Mouse (Mus musculus) neural tube, embryonic 15.5 days (tissue): ENCODE results near the gene Shroom3. TPM values are rescaled to one million over a fixed set of nuclear protein-coding genes. Genes with fewer than 3 reads are reported as not detected.
A peak's percentile ranks its signal among the peaks of the same experiment; 100 is the strongest.

Source experiments
- ATAC-seq: fragments of 200-750 bp; cut with Nextera tagmentation; 2 replicates; pipeline ENCODE4 v1.8.0; 2017; ENCODE audit warnings: mild to moderate bottlenecking, moderate TSS enrichment, moderate library complexity; ENCODE audit not compliant: low FRiP score
- H3K27ac ChIP-seq: fragments of 300-500 bp; sonication (generic); replicated peaks from 2 replicates; pipeline ENCODE4 v1.5.1; 2015; ENCODE audit warnings: mild to moderate bottlenecking, inconsistent platforms
- H3K27me3 ChIP-seq: fragments of 300-500 bp; sonication (generic); replicated peaks from 2 replicates; pipeline ENCODE4 v1.6.1; 2015; ENCODE audit warnings: inconsistent platforms
- H3K36me3 ChIP-seq: fragments of 300-500 bp; sonication (generic); 2 replicates; pipeline ENCODE4 v1.6.1; 2015; ENCODE audit warnings: inconsistent platforms
- H3K4me1 ChIP-seq: fragments of 300-500 bp; sonication (generic); 2 replicates; pipeline ENCODE4 v1.6.1; 2015; ENCODE audit warnings: inconsistent platforms
- H3K4me2 ChIP-seq: fragments of 300-500 bp; sonication (generic); 2 replicates; pipeline ENCODE4 v1.6.1; 2015; ENCODE audit warnings: inconsistent platforms, mild to moderate bottlenecking, moderate library complexity
- H3K4me3 ChIP-seq: fragments of 300-500 bp; sonication (generic); replicated peaks from 2 replicates; pipeline ENCODE4 v1.5.1; 2015; ENCODE audit warnings: mild to moderate bottlenecking, inconsistent platforms
- H3K9ac ChIP-seq: fragments of 300-500 bp; sonication (generic); replicated peaks from 2 replicates; pipeline ENCODE4 v1.6.1; 2015; ENCODE audit warnings: mild to moderate bottlenecking, inconsistent platforms
- H3K9me3 ChIP-seq: fragments of 300-500 bp; sonication (generic); replicated peaks from 2 replicates; pipeline ENCODE4 v1.6.1; 2016; ENCODE audit warnings: inconsistent platforms
- WGBS: fragments of 180-500 bp; shearing (Covaris S2); methylation state at CpG from one replicate; pipeline ENCODE4 v1.1.7; 2015; ENCODE audit warnings: mixed read lengths; 5-methylcytosine and 5-hydroxymethylcytosine counted together
- polyA plus RNA-seq: library from polyadenylated mRNA; unstranded; fragments of >200 nt; fragmentation: Nextera tagmentation; extraction: Ambion mirVana; gene quantifications from 2 replicates; pipeline ENCODE4 v1.2.1, GENCODE M21; 2015

Gene Shroom3
- polyA plus RNA-seq, 1 experiment from 2014 or later, result 1.8 TPM

DNA sequence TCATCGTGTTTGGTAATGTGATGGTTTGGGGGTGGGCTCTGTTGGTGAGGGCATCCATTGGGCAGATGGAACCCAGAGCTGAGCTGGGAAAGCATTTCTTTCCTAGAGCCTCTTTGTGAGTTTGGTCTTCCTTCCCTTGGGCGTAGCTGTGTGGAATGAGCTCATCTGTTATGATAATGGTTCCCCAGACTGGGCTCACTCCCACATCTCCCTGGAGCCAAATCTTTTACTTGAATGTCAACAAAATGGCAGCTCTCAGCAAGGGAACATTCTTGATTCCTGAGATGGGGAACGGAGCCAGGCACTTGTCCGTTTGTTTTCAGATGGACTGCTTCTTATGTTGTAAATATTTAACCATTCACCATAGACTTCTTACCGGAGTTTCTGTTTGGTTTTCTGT lies 158.2 kb downstream of the Shroom3 start:
- no peaks in the 10 kb centered on the region for H3K27me3 ChIP-seq
- H3K9ac ChIP-seq, result no peak overlapping the region
- no peak overlapping the region for H3K27ac ChIP-seq
- H3K4me3 ChIP-seq, result no peak overlapping the region
- 0 out of 2 replicates have a peak, but pooled peaks have one; percentile 28 for ATAC-seq
- H3K4me2 ChIP-seq, result no peak overlapping the region
- H3K36me3 ChIP-seq, result no peaks in the 10 kb centered on the region
- WGBS, result 27% methylated on average over 5 of the region's 5 CpGs
- H3K9me3 ChIP-seq, result no peaks in the 10 kb centered on the region
- peaks cover 26% of the 10 kb centered on the region for H3K4me1 ChIP-seq

DNA sequence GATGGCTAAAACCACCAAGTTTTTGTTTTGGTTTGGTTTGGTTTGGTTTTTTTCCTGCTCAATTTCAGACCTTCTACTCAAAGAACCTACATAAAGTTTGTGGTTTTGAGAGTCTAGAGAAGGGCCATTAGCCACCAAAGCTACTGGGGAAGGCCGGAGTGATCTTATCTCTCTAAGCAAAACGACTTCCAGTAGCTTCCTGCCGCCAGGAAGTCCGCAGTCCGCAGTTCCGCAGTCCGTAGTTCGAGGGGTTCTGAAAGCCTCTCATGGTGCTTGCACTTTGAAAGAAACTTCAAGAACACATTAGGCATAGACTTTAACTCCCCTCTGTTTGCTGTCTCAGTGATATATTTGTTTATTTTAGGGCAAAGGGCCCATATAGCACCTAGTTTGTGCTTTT lies 159.2 kb downstream of the Shroom3 start:
- Histone ChIP-seq H3K27ac (no peak overlapping the region), H3K4me3 (no peak overlapping the region), H3K4me1 (peaks cover 26% of the 10 kb centered on the region), H3K9ac (no peak overlapping the region), H3K36me3 (no peaks in the 10 kb centered on the region), H3K4me2 (no peak overlapping the region), H3K9me3 (no peaks in the 10 kb centered on the region), H3K27me3 (no peaks in the 10 kb centered on the region)
- ATAC-seq, result no peak
- WGBS, result 49% methylated on average over 8 of the region's 8 CpGs

DNA sequence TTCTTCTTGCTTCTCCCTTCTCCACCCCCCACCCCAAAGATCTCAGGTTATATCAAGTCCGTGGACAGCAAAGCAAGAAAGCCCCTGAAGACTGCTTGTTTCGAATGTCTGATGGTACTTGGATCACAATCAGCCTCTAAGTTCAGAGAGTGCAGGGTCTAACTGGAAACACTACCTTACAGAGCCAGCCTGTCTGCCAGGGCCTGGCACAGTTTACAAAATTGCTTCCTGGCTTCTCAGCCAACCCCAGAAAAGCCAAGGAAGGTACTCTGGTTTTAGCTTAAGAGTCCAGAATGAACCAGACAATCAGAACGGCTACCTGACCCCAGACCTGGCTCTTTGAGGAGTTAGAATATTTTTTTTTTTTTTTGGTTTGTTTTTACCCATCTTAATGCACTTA lies 159.6 kb downstream of the Shroom3 start:
- no peak for ATAC-seq
- peaks cover 26% of the 10 kb centered on the region for H3K4me1 ChIP-seq
- H3K27me3 ChIP-seq, result no peaks in the 10 kb centered on the region
- no peak overlapping the region for H3K9ac ChIP-seq
- H3K27ac ChIP-seq, result 0 out of 2 replicates have a peak overlapping the region, but pooled peaks have one; percentile 11
- H3K4me3 ChIP-seq, result no peak overlapping the region
- no peak overlapping the region for H3K4me2 ChIP-seq
- no peaks in the 10 kb centered on the region for H3K9me3 ChIP-seq
- no peaks in the 10 kb centered on the region for H3K36me3 ChIP-seq
- WGBS, result 39% methylated on average over 3 of the region's 3 CpGs

DNA sequence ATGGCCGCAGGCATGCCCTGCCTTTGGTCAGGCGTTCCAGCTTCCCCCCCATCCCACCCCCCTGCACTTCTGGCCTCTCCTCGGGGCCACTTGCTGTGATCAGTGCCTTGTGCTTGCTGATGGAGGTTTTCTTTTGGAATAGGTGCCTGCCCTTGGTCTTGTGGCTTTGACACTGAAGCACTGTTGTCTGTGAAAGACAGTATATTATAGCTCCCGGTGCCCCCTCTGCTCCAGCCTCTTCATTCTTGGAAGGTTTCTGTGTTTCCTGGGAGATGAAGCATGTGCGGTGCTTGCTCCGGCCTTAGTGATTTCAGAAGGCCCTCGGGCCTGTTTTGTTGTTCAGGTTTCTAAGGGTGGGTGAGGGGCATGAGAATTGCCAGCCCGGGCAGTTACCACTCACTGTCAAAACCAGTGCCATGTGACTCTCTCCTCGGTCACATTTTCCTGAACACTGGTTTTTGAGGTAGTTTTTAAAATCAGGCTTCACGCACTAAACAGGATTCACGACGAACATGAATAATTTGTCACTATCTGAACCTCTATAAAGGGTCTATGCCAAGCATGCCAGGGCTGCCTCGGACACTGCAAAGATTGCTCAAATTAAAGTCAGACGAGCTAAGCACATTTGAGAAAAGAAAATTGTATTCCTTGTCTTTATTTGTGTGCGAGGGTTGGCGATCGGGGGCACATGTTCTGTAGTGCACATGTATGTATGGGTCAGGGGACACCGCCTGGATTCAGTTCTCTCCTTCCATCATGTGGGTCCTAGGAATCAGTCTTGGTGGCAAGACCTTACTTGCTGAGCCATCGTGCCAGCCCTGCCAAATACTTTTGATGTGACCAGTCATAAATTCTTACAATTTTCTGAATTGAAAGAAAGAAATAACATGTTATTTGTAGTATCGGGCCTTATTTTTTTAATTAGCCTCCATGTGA lies 160.9 kb downstream of the Shroom3 start:
- peak; percentile 82 for ATAC-seq
- Histone ChIP-seq H3K4me3 (no peak overlapping the region), H3K4me1 (peaks cover 19% of the 10 kb centered on the region), H3K9ac (no peak overlapping the region), H3K36me3 (no peaks in the 10 kb centered on the region), H3K4me2 (no peak overlapping the region), H3K27me3 (no peaks in the 10 kb centered on the region), H3K9me3 (no peaks in the 10 kb centered on the region), H3K27ac (peak overlapping the region; percentile 9; the same call in 1 of the 2 replicates)
- 30% methylated on average over 20 of the region's 20 CpGs for WGBS

DNA sequence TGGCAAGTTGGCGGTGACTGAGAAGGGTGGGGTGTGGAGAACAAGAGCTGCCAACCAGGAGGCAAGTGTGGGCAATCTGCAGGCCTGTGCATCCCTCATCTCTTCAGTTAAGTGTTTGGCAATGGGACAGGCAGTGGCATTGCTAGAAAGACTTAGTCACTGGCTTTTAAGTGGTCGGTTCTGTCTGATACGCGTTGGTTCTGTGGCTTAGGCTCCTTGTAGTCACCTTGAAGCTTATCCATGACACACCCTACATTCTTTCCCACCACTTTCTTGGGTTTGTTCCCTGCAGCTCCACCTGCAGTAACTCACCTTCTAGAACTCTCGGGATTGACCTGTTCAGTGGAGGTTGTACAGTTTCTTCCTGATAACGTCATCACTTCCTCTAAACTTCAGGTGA lies 166.5 kb downstream of the Shroom3 start:
- no peak overlapping the region for H3K27ac ChIP-seq
- no peaks in the 10 kb centered on the region for H3K27me3 ChIP-seq
- 86% methylated on average over 6 of the region's 6 CpGs for WGBS
- no peak for ATAC-seq
- H3K9ac ChIP-seq, result no peak overlapping the region
- peaks cover 5% of the 10 kb centered on the region; the same call in 1 of the 2 replicates for H3K4me1 ChIP-seq
- no peaks in the 10 kb centered on the region for H3K9me3 ChIP-seq
- H3K4me2 ChIP-seq, result no peak overlapping the region
- H3K4me3 ChIP-seq, result no peak overlapping the region
- no peaks in the 10 kb centered on the region for H3K36me3 ChIP-seq

DNA sequence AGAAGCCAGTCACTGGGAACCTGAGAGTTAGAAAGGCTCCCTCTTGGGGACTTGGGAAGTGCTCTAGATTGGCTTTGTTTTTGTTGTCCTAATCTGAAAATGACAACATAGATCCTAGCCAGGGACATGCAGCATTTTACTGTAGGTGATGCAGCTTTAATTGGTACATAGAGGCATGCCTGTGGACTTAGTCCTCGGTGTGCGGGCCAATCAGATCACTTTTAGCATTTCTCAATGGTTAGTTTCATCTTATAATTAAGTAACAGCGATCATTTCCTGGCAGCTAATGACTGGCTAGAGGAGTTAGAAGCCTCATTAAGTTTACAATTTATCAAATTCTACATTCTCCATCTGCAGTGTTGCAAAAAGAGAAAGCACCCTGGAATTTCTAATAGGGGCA lies 167.7 kb downstream of the Shroom3 start:
- WGBS, result 56% methylated on average over 3 of the region's 3 CpGs
- no peak overlapping the region for H3K9ac ChIP-seq
- no peaks in the 10 kb centered on the region for H3K36me3 ChIP-seq
- H3K4me3 ChIP-seq, result no peak overlapping the region
- H3K27me3 ChIP-seq, result no peaks in the 10 kb centered on the region
- no peaks in the 10 kb centered on the region for H3K9me3 ChIP-seq
- no peak overlapping the region for H3K27ac ChIP-seq
- no peak overlapping the region for H3K4me2 ChIP-seq
- peak; percentile 69 for ATAC-seq
- peaks cover 6% of the 10 kb centered on the region; the same call in 1 of the 2 replicates for H3K4me1 ChIP-seq

DNA sequence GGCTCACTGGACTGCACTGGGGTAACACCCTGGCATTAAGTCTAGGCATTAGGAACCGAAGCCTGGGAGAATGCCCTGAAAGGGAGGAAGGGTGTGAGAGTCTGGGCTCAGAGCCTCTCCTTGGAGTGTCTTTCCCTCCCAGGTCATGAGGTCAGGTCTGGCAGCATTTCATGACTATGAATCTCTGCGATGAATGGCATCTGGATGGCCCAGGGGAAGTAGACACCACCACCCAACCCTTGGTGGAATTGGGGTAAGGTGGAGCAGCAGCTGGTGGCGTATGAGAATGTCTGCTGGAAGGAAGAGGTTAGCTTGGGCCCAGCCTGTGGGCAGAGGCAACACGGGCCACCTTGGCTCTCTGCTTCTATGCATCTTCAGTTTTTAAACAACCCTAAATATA lies 171.7 kb downstream of the Shroom3 start:
- Histone ChIP-seq H3K4me2 (no peak overlapping the region), H3K27me3 (no peaks in the 10 kb centered on the region), H3K9me3 (no peaks in the 10 kb centered on the region), H3K4me3 (no peak overlapping the region), H3K36me3 (no peaks in the 10 kb centered on the region), H3K4me1 (peaks cover 18% of the 10 kb centered on the region), H3K9ac (no peak overlapping the region), H3K27ac (no peak overlapping the region)
- ATAC-seq, result no peak
- WGBS, result 86% methylated on average over 4 of the region's 4 CpGs

DNA sequence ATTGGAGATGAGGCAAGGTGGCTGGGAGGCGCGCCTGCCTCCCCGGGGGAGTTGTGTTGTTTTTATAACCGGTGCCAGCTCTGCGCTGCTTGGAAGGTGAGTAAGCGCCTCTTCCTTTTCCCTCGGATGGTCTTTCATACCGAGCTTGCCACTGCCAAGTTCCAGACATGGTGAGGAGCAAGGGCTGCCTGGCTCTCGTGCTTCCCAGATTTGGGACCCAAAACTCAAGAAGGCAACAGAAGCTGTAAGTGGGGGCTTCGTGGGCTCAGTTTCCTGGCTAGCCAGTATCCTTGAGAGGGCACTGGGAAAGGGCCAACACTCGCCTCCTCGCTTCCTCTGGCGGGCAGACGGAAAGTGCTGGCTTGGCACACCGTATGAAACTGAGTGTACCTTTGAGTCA lies 173.1 kb downstream of the Shroom3 start:
- no peak overlapping the region for H3K9ac ChIP-seq
- no peaks in the 10 kb centered on the region for H3K27me3 ChIP-seq
- no peak for ATAC-seq
- no peak overlapping the region for H3K27ac ChIP-seq
- no peaks in the 10 kb centered on the region for H3K9me3 ChIP-seq
- peak overlapping the region; percentile 31 for H3K4me2 ChIP-seq
- H3K4me1 ChIP-seq, result peaks cover 25% of the 10 kb centered on the region
- no peak overlapping the region for H3K4me3 ChIP-seq
- H3K36me3 ChIP-seq, result no peaks in the 10 kb centered on the region
- 36% methylated on average over 15 of the region's 15 CpGs for WGBS

DNA sequence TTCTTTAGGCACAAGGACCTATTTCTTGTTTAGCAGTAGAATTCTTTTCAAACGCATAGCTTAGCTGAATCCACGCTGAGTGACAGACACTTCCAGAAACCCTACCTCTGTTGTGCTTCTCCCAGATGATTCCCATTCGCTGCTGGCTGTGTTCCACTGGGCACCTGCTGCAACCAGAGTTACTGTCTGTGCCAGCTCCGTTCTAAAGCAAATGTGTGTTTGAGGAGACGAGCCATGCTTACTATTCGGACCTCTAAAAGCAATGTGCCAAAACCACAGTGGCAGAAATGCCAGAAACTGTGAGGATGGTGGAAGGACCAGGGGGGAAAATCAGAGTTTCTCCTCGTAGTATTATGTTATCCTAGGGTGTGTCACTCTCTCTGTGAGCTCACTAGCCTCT lies 173.9 kb downstream of the Shroom3 start:
- Histone ChIP-seq H3K27me3 (no peaks in the 10 kb centered on the region), H3K36me3 (no peaks in the 10 kb centered on the region), H3K4me2 (no peak overlapping the region), H3K9ac (no peak overlapping the region), H3K4me1 (peaks cover 33% of the 10 kb centered on the region), H3K27ac (no peak overlapping the region), H3K9me3 (no peaks in the 10 kb centered on the region), H3K4me3 (no peak overlapping the region)
- no peak for ATAC-seq
- WGBS, result 50% methylated on average over 7 of the region's 7 CpGs

DNA sequence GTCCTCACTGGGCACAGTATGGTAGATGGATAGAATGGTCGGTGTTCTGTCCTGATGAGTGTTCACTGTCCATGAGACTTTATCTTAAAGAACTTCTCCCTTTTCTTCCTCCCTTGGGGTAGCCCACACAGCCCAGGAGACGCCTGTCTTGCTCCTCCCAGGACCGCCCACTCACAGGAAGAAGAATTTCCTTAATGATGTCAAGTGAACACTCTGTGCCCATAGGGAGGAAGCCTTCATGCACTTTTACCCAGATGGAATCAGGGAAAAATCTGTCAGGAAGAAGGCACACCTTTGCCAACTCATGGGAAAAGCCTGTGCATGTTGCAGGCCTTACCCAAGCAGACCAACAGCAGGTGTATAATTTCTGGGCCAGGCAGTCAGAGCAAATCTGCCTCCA lies 174.9 kb downstream of the Shroom3 start:
- Histone ChIP-seq H3K36me3 (no peaks in the 10 kb centered on the region), H3K9me3 (no peaks in the 10 kb centered on the region), H3K9ac (no peak overlapping the region), H3K27me3 (no peaks in the 10 kb centered on the region), H3K27ac (no peak overlapping the region), H3K4me1 (peaks cover 36% of the 10 kb centered on the region), H3K4me3 (no peak overlapping the region), H3K4me2 (no peak overlapping the region)
- 94% methylated on average over 3 of the region's 3 CpGs for WGBS
- no peak for ATAC-seq

DNA sequence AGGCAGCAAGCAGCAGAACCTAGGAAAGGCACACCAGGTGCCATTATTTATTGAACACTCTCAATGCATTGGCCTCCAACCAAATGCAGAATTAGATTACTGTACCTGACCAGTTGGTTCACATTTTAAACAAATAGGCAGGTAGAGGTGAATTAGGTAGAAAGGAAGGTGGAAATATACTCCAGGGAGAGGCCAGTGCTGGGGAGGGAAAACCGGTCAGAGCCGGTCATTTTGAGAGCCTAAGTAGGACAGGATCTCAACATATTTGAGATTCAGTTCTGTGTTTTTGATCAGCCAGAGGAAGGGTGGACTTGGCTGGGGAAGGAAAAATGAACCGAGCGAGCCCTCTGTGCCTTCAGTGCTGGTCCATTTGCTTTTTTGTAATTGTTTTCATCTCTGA lies 175.3 kb downstream of the Shroom3 start:
- no peak for ATAC-seq
- H3K9me3 ChIP-seq, result no peaks in the 10 kb centered on the region
- H3K4me2 ChIP-seq, result no peak overlapping the region
- peaks cover 36% of the 10 kb centered on the region for H3K4me1 ChIP-seq
- no peak overlapping the region for H3K27ac ChIP-seq
- no peak overlapping the region for H3K9ac ChIP-seq
- no peaks in the 10 kb centered on the region for H3K36me3 ChIP-seq
- H3K4me3 ChIP-seq, result no peak overlapping the region
- no peaks in the 10 kb centered on the region for H3K27me3 ChIP-seq
- 98% methylated on average over 4 of the region's 4 CpGs for WGBS

DNA sequence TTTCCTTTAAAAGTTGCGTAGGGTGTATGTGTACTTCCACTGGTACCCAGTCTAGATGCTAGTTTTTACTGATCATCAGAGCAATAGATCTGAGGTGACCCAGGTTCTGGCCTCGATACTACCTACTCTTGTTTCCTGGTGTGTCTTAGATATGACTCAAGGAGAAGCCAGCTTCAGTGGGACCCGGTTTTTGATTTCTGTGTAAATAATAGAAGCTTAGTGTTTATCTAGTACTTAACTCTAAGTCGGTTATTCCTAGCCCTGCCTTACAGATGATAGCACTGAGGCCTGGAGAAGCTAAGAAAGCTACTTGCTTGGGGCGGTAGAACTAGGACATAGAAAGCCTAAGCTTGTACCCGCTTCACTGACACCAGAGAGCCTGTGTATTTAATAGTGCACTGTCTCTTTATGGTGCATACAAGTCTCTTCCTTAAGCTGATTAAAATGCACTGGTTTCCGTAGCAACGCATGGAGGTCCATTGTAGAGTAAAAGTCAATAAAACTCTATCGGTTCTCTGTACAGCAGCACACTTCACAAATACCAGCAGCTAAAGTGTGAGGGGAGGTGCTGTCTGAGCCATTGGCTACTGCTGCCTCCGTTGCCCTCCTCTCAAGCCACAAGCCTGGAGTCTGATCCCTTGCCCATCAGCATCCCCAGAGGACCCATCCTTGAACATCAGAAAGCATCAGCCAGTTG lies 178.3 kb downstream of the Shroom3 start:
- H3K4me1 ChIP-seq, result peaks cover 29% of the 10 kb centered on the region
- H3K27me3 ChIP-seq, result no peaks in the 10 kb centered on the region
- no peak overlapping the region for H3K4me3 ChIP-seq
- peak overlapping the region; percentile 30 for H3K4me2 ChIP-seq
- H3K36me3 ChIP-seq, result no peaks in the 10 kb centered on the region
- 29% methylated on average over 10 of the region's 10 CpGs for WGBS
- peak; percentile 83 for ATAC-seq
- no peaks in the 10 kb centered on the region for H3K9me3 ChIP-seq
- no peak overlapping the region for H3K9ac ChIP-seq
- H3K27ac ChIP-seq, result peak overlapping the region; percentile 19
